Mouse (Mus musculus): ENCODE data around the gene Zfp12. TPM values are rescaled to one million over a fixed set of nuclear protein-coding genes. Genes with fewer than 3 reads are reported as not detected.

The Zfp12 gene
- total and polyA plus RNA-seq, 3 experiments = 15.2 to 56.3 (median 17.3) TPM

- no peaks in the 10 kb centered on the region for H3K79me2 ChIP-seq (ENCODE audit: control insufficient read depth, insufficient read depth, low read length, poor library complexity)
- TF ChIP-seq ZC3H11A (IDR thresholded peaks at IDR 0.05; ENCODE audit: low read depth, low read length) (no peak), TBP (IDR thresholded peaks at IDR 0.05; ENCODE audit: low read depth, low read length) (no peak), ETS1 (IDR thresholded peaks at IDR 0.05; ENCODE audit: low read depth, low read length) (no peak), E2F4 (IDR thresholded peaks at IDR 0.05; ENCODE audit: borderline replicate concordance, low read depth, low read length) (no peak), MXI1 (IDR thresholded peaks at IDR 0.05; ENCODE audit: low read depth, low read length) (no peak), KAT2A (conservative IDR thresholded peaks at IDR 0.05; ENCODE audit: low read depth, low read length) (no peak), USF2 (IDR thresholded peaks at IDR 0.05; ENCODE audit: borderline replicate concordance in 1 of 2, insufficient read depth in 1 of 2, low read depth in 1 of 2, low read length in 2 of 2) (no peak), MAX (IDR thresholded peaks at IDR 0.05; ENCODE audit: low read length) (no peak), POLR2AphosphoS2 (IDR thresholded peaks at IDR 0.05; ENCODE audit: low read length) (no peak), MYB (IDR thresholded peaks at IDR 0.05; ENCODE audit: low read depth, low read length) (no peak), TCF12 (IDR thresholded peaks at IDR 0.05; ENCODE audit: low read depth, low read length) (no peak), SIN3A (IDR thresholded peaks at IDR 0.05; ENCODE audit: low read length) (no peak), ZMIZ1 (IDR thresholded peaks at IDR 0.05; ENCODE audit: low read depth, low read length) (no peak), MAZ (IDR thresholded peaks at IDR 0.05; ENCODE audit: low read depth, low read length) (no peak)
- H3K4me3 ChIP-seq (ENCODE audit: control insufficient read depth in 1 of 2, insufficient read depth in 1 of 2, low read depth in 2 of 2, low read length in 2 of 2) = no peak overlapping the region
- no peak for DNase-seq (ENCODE audit: low read depth, low spot score)
- no peaks in the 10 kb centered on the region for H3K9me3 ChIP-seq (replicated peaks; ENCODE audit: insufficient read depth, low read length)
- H3K4me1 ChIP-seq (ENCODE audit: control insufficient read depth in 1 of 2, insufficient read depth in 2 of 2, low read length in 2 of 2) = 0 out of 4 replicates have a peak, but pooled peaks cover 0 to under 1% of the 10 kb centered on the region in 2 experiments
- no peaks in the 10 kb centered on the region for H3K27me3 ChIP-seq (ENCODE audit: control insufficient read depth in 1 of 2, insufficient read depth in 2 of 2, low read length in 2 of 2)
- no peak overlapping the region for H3K9ac ChIP-seq (ENCODE audit: control insufficient read depth, low read depth, low read length, poor library complexity, severe bottlenecking)
- H3K27ac ChIP-seq (ENCODE audit: control insufficient read depth, low read depth, low read length) = no peak overlapping the region
- no peaks in the 10 kb centered on the region; a peak in 2 of 4 replicates for H3K36me3 ChIP-seq (ENCODE audit: control insufficient read depth in 1 of 2, insufficient read depth in 2 of 2, low read length in 2 of 2)
Observed at GRCm38 (mm10) chr5:143253186-143253880, 18.4 kb downstream of the Zfp12 start.

GRCm38 (mm10) chr5:143253881-143254486, 19.0 kb downstream of the Zfp12 start:
- DNase-seq (ENCODE audit: low read depth, low spot score) = no peak
- Histone ChIP-seq H3K36me3 (ENCODE audit: control insufficient read depth in 1 of 2, insufficient read depth in 2 of 2, low read length in 2 of 2) (peaks cover 0 to 3% of the 10 kb centered on the region in 2 experiments; a peak in 2 of 4 replicates), H3K27me3 (ENCODE audit: control insufficient read depth in 1 of 2, insufficient read depth in 2 of 2, low read length in 2 of 2) (no peaks in the 10 kb centered on the region), H3K9ac (ENCODE audit: control insufficient read depth, low read depth, low read length, poor library complexity, severe bottlenecking) (no peak overlapping the region), H3K27ac (ENCODE audit: control insufficient read depth, low read depth, low read length) (no peak overlapping the region), H3K4me1 (ENCODE audit: control insufficient read depth in 1 of 2, insufficient read depth in 2 of 2, low read length in 2 of 2) (peaks cover 4 to 7% of the 10 kb centered on the region in 2 experiments), H3K79me2 (ENCODE audit: control insufficient read depth, insufficient read depth, low read length, poor library complexity) (no peaks in the 10 kb centered on the region), H3K9me3 (replicated peaks; ENCODE audit: insufficient read depth, low read length) (no peaks in the 10 kb centered on the region), H3K4me3 (ENCODE audit: control insufficient read depth in 1 of 2, insufficient read depth in 1 of 2, low read depth in 2 of 2, low read length in 2 of 2) (no peak overlapping the region)
- TF ChIP-seq UBTF (IDR thresholded peaks at IDR 0.05; ENCODE audit: borderline replicate concordance, insufficient read depth, low read depth, low read length) = no peak
- no peak for TF ChIP-seq HCFC1 (IDR thresholded peaks at IDR 0.05; ENCODE audit: low read depth, low read length)
